Mouse (Mus musculus): ENCODE measurements around the gene Jph3. TPM values are rescaled to one million over a fixed set of nuclear protein-coding genes. Genes with fewer than 3 reads are reported as not detected.

The Jph3 gene
- total and polyA plus RNA-seq, 3 experiments, result 0.15 TPM; not detected in 2

DNA sequence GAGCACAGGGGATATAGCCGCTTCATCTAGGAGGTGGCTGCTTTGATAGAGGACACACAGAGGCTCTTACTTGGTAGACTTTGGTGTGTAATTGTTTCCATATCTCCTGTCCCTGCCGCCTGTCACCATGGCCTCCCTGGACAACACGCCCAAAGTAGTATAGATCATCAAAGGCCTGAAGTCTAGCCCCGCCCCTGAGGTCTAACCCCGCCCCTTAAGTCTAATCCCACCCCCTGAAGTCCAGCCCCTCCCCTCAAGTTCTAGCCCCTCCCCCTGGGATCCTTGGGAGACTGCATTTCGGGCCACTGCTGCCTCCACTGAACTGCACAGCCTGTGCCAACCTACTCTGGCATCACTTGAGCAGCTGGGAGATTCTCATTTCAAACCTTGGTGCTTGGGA, 10.5 kb upstream of the Jph3 start:
- no peak for TF ChIP-seq MAX (IDR thresholded peaks at IDR 0.05; ENCODE audit: low read length)
- TF ChIP-seq JUND (IDR thresholded peaks at IDR 0.05; ENCODE audit: low read depth, low read length), result no peak
- no peak for TF ChIP-seq KAT2A (conservative IDR thresholded peaks at IDR 0.05; ENCODE audit: low read depth, low read length)
- no peak for TF ChIP-seq ZC3H11A (IDR thresholded peaks at IDR 0.05; ENCODE audit: low read depth, low read length)
- TF ChIP-seq POLR2A (IDR thresholded peaks at IDR 0.05; ENCODE audit: control insufficient read depth in 1 of 2, insufficient read depth in 1 of 2, low read depth in 1 of 2, low read length in 2 of 2, poor library complexity in 1 of 2), result no peak
- Histone ChIP-seq H3K27ac (ENCODE audit: control insufficient read depth, low read depth, low read length) (no peak overlapping the region), H3K27me3 (ENCODE audit: control insufficient read depth in 1 of 2, insufficient read depth in 2 of 2, low read length in 2 of 2) (no peaks in the 10 kb centered on the region), H3K9me3 (replicated peaks; ENCODE audit: insufficient read depth, low read length) (no peaks in the 10 kb centered on the region), H3K4me1 (ENCODE audit: control insufficient read depth in 1 of 2, insufficient read depth in 2 of 2, low read length in 2 of 2) (no peaks in the 10 kb centered on the region), H3K4me3 (ENCODE audit: control insufficient read depth in 1 of 2, insufficient read depth in 1 of 2, low read depth in 2 of 2, low read length in 2 of 2) (no peak overlapping the region), H3K36me3 (ENCODE audit: control insufficient read depth in 1 of 2, insufficient read depth in 2 of 2, low read length in 2 of 2) (no peaks in the 10 kb centered on the region), H3K9ac (ENCODE audit: control insufficient read depth, low read depth, low read length, poor library complexity, severe bottlenecking) (no peak overlapping the region), H3K79me2 (ENCODE audit: control insufficient read depth, insufficient read depth, low read length, poor library complexity) (no peaks in the 10 kb centered on the region)
- DNase-seq (ENCODE audit: low read depth, low spot score), result no peak

DNA sequence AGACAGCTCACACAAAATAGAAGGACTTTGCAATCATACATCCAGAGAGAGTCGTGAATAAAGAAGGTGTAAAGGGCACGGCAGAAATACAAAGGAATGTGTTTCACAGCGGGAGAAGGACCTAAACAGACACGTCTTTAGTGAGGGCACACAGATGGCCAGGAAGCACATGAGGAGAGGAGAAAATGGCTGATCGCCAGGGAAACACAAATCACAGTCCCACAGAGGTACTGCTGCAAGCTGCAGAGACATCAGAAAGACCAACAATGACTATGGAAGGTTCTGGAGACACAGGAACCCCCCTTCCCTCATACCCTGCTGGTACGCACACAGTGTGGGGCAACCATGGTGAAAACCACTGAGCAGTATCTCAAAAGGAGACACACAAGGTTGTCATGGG, 8.4 kb upstream of the Jph3 start:
- H3K36me3 ChIP-seq (ENCODE audit: control insufficient read depth in 1 of 2, insufficient read depth in 2 of 2, low read length in 2 of 2), result no peaks in the 10 kb centered on the region
- H3K27ac ChIP-seq (ENCODE audit: control insufficient read depth, low read depth, low read length), result no peak overlapping the region
- H3K4me3 ChIP-seq (ENCODE audit: control insufficient read depth in 1 of 2, insufficient read depth in 1 of 2, low read depth in 2 of 2, low read length in 2 of 2), result no peak overlapping the region
- no peaks in the 10 kb centered on the region for H3K9me3 ChIP-seq (replicated peaks; ENCODE audit: insufficient read depth, low read length)
- H3K79me2 ChIP-seq (ENCODE audit: control insufficient read depth, insufficient read depth, low read length, poor library complexity), result no peaks in the 10 kb centered on the region
- no peak overlapping the region for H3K9ac ChIP-seq (ENCODE audit: control insufficient read depth, low read depth, low read length, poor library complexity, severe bottlenecking)
- no peaks in the 10 kb centered on the region for H3K27me3 ChIP-seq (ENCODE audit: control insufficient read depth in 1 of 2, insufficient read depth in 2 of 2, low read length in 2 of 2)
- no peak for DNase-seq (ENCODE audit: low read depth, low spot score)
- H3K4me1 ChIP-seq (ENCODE audit: control insufficient read depth in 1 of 2, insufficient read depth in 2 of 2, low read length in 2 of 2), result no peaks in the 10 kb centered on the region
- TF ChIP-seq TCF12 (IDR thresholded peaks at IDR 0.05; ENCODE audit: low read depth, low read length) (no peak), MYC (IDR thresholded peaks at IDR 0.05; ENCODE audit: low read depth, low read length) (no peak), EP300 (IDR thresholded peaks at IDR 0.05; ENCODE audit: low read depth in 1 of 2, low read length in 2 of 2) (no peak), CHD2 (IDR thresholded peaks at IDR 0.05; ENCODE audit: low read length) (no peak), POLR2A (IDR thresholded peaks at IDR 0.05; ENCODE audit: control insufficient read depth in 1 of 2, insufficient read depth in 1 of 2, low read depth in 1 of 2, low read length in 2 of 2, poor library complexity in 1 of 2) (no peak), E2F4 (IDR thresholded peaks at IDR 0.05; ENCODE audit: borderline replicate concordance, low read depth, low read length) (no peak), MEF2A (IDR thresholded peaks at IDR 0.05; ENCODE audit: extremely low read depth, insufficient replicate concordance, low read depth, low read length, poor library complexity, severe bottlenecking) (no peak), UBTF (IDR thresholded peaks at IDR 0.05; ENCODE audit: borderline replicate concordance, insufficient read depth, low read depth, low read length) (no peak), ZNF384 (IDR thresholded peaks at IDR 0.05; ENCODE audit: low read depth, low read length) (no peak), MAX (IDR thresholded peaks at IDR 0.05; ENCODE audit: low read length) (no peak)

DNA sequence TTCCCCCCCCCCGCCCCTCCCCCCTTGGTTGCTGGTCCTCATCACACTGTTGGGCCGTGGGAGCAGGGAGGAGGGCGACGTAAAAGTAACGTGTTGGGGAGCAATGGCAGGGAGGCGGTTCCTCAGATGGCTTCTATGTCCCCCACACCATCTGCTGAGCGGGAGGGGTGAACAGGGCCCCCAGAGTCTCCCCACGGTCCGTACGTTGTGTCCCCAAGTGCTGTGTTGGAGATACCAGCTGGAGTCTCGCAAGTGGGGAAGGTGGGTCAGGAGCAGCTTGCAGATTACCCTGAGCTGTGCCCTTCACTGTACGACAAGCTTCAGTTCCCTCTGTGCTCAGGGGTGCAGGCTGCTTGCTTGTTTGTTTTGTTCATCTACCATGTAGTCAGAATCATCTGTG, 5.6 kb upstream of the Jph3 start:
- Histone ChIP-seq H3K27me3 (ENCODE audit: control insufficient read depth in 1 of 2, insufficient read depth in 2 of 2, low read length in 2 of 2) (no peaks in the 10 kb centered on the region), H3K9ac (ENCODE audit: control insufficient read depth, low read depth, low read length, poor library complexity, severe bottlenecking) (no peak overlapping the region), H3K36me3 (ENCODE audit: control insufficient read depth in 1 of 2, insufficient read depth in 2 of 2, low read length in 2 of 2) (no peaks in the 10 kb centered on the region), H3K79me2 (ENCODE audit: control insufficient read depth, insufficient read depth, low read length, poor library complexity) (no peaks in the 10 kb centered on the region), H3K4me3 (ENCODE audit: control insufficient read depth in 1 of 2, insufficient read depth in 1 of 2, low read depth in 2 of 2, low read length in 2 of 2) (no peak overlapping the region), H3K4me1 (ENCODE audit: control insufficient read depth in 1 of 2, insufficient read depth in 2 of 2, low read length in 2 of 2) (no peaks in the 10 kb centered on the region), H3K27ac (ENCODE audit: control insufficient read depth, low read depth, low read length) (no peak overlapping the region), H3K9me3 (replicated peaks; ENCODE audit: insufficient read depth, low read length) (no peaks in the 10 kb centered on the region)
- no peak for DNase-seq (ENCODE audit: low read depth, low spot score)
- TF ChIP-seq E2F4 (IDR thresholded peaks at IDR 0.05; ENCODE audit: borderline replicate concordance, low read depth, low read length) (no peak), MYC (IDR thresholded peaks at IDR 0.05; ENCODE audit: low read depth, low read length) (no peak), ZNF384 (IDR thresholded peaks at IDR 0.05; ENCODE audit: low read depth, low read length) (no peak), ZC3H11A (IDR thresholded peaks at IDR 0.05; ENCODE audit: low read depth, low read length) (no peak), EP300 (IDR thresholded peaks at IDR 0.05; ENCODE audit: low read depth in 1 of 2, low read length in 2 of 2) (no peak), ZMIZ1 (IDR thresholded peaks at IDR 0.05; ENCODE audit: low read depth, low read length) (no peak)
